Mouse (Mus musculus) G1E (cell line): ENCODE measurements around the gene Itk. TPM values are rescaled to one million over a fixed set of nuclear protein-coding genes. Genes with fewer than 3 reads are reported as not detected.

Source experiments
- ATAC-seq: 2 replicates; pipeline ENCODE4 v1.8.0; 2016; ENCODE audit warnings: mild to moderate bottlenecking; ENCODE audit not compliant: insufficient number of reproducible peaks, poor library complexity, low FRiP score, severe bottlenecking; ENCODE audit errors: extremely low read depth
- DNase-seq: peaks from one replicate; pipeline ENCODE4 v3.0.0; 2012; ENCODE audit warnings: low spot score
- H3K27me3 ChIP-seq: 2 replicates; pipeline ENCODE4 v1.6.1; 2012; ENCODE audit warnings: mild to moderate bottlenecking, low read length, inconsistent platforms; ENCODE audit not compliant: insufficient read depth
- H3K36me3 ChIP-seq: replicated peaks from 2 replicates; pipeline ENCODE3; 2012; ENCODE audit warnings: mild to moderate bottlenecking, inconsistent platforms
- H3K4me1 ChIP-seq: 2 replicates; pipeline ENCODE4 v1.6.1; 2012; ENCODE audit warnings: low read depth, low read length, inconsistent platforms, mixed read lengths; ENCODE audit not compliant: insufficient read depth
- H3K4me3 ChIP-seq: 2 replicates; pipeline ENCODE4 v1.5.1; 2012; ENCODE audit warnings: low read depth, mild to moderate bottlenecking, inconsistent platforms, low read length, moderate library complexity, mixed read lengths
- H3K9me3 ChIP-seq: replicated peaks from 2 replicates; pipeline ENCODE4 v1.6.1; 2012; ENCODE audit warnings: inconsistent platforms
- CTCF ChIP-seq: IDR thresholded peaks from 2 replicates; pipeline ENCODE4 v1.5.1; 2012; ENCODE audit warnings: low read depth, low read length, inconsistent platforms, mixed read lengths
- GATA1 ChIP-seq: IDR thresholded peaks from 2 replicates; pipeline ENCODE4 v1.6.1; 2012; ENCODE audit warnings: borderline replicate concordance, low read length, inconsistent platforms, mixed read lengths
- GATA2 ChIP-seq: IDR thresholded peaks from 2 replicates; pipeline ENCODE4 v1.6.1; 2012; ENCODE audit warnings: low read depth, low read length, inconsistent platforms, borderline replicate concordance
- POLR2AphosphoS5 ChIP-seq: IDR thresholded peaks from 2 replicates; pipeline ENCODE4 v1.6.1; 2012; ENCODE audit warnings: low read depth, low read length, inconsistent platforms; ENCODE audit not compliant: insufficient replicate concordance
- TAL1 ChIP-seq: conservative IDR thresholded peaks from 2 replicates; pipeline ENCODE4 v1.6.1; 2012; ENCODE audit warnings: low read depth, low read length, inconsistent platforms, mixed read lengths
- polyA plus RNA-seq: library from polyadenylated mRNA; stranded (reverse); fragments of >175 nt; gene quantifications from 2 replicates; pipeline ENCODE4 v1.2.3, GENCODE M21; 2012
- total RNA-seq, 2 experiments: library from RNA; stranded (forward) in 1 of 2; stranded (reverse) in 1 of 2; fragments of 200-1000 nt in 1 of 2; fragments of >200 nt in 1 of 2; fragmentation: Nextera tagmentation in 1 of 2; gene quantifications; 2 replicates each; pipeline ENCODE4 v1.2.3; 2014 to 2017

The Itk gene
- total and polyA plus RNA-seq, 3 experiments, result 0.05 to 1.1 (median 0.44) TPM

DNA sequence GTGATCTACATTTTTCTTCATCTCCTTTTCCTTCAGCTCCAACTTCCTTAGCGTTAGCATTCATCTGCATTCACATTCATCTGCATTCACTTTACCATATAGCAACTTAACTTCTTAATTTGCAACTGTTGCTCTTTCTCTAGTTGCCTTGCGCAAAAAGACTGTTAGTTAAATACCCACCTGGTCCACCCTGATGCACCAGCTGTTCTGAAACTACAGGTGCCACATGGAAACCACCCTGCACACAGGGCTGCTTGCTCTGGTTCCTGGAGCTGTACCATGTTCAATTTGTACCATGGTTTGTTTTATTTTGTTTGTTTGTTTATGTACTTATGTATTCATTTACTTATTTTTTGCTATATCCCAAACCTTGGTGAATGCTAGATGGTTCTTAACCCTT lies 6.4 kb upstream of the Itk start:
- H3K9me3 ChIP-seq, result no peaks in the 10 kb centered on the region
- DNase-seq (no peak), ATAC-seq (no peak)
- TF ChIP-seq GATA2 (no peak), CTCF (no peak), GATA1 (no peak), TAL1 (no peak), POLR2AphosphoS5 (no peak)
- no peaks in the 10 kb centered on the region for H3K36me3 ChIP-seq
- peaks cover 4% of the 10 kb centered on the region for H3K27me3 ChIP-seq
- H3K4me1 ChIP-seq, result no peaks in the 10 kb centered on the region
- H3K4me3 ChIP-seq, result no peak overlapping the region

DNA sequence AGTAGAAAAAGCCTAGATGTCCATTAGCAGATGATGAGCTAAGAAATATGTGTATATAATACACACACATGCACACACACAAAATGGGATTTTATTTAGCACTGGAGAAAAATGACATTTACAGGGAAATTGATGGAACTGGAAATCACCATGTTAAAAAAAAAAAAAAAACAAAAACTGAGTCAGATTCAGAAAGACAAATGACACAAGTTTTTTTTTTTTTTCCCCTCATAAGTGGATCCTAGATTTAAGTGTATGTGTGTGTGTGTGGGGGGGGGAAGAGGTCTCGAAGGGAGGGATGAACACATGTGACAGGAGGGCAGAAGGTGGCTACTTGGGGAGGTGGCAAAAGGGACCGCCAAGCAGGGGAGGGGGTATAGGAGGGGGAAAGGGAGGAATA lies 5.8 kb upstream of the Itk start:
- no peaks in the 10 kb centered on the region for H3K9me3 ChIP-seq
- no peak for TF ChIP-seq TAL1
- TF ChIP-seq GATA2, result no peak
- TF ChIP-seq GATA1, result no peak
- TF ChIP-seq CTCF, result no peak
- TF ChIP-seq POLR2AphosphoS5, result no peak
- H3K4me3 ChIP-seq, result no peak overlapping the region
- peaks cover 4% of the 10 kb centered on the region for H3K27me3 ChIP-seq
- no peaks in the 10 kb centered on the region for H3K4me1 ChIP-seq
- H3K36me3 ChIP-seq, result no peaks in the 10 kb centered on the region
- ATAC-seq (no peak), DNase-seq (no peak)

DNA sequence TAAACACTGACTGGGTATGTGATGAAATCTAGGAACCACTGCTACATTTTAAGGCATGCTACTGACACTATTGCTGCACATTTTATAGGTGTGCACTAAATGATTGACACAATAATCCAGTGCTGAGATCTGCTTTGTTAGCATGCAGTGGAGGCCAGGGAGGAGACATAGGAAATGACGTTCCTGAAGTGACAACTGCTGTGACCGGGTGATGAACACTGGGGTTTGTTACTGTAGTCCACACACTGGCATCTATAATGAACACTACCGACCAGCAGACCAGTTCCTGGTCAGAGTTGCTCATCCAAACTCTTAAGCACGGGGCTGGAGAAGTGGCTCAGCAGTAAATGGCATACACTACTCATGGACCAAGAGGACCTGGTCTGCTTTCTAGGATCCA lies 4.1 kb upstream of the Itk start:
- H3K4me1 ChIP-seq, result no peaks in the 10 kb centered on the region
- TF ChIP-seq TAL1, result no peak
- no peak for TF ChIP-seq POLR2AphosphoS5
- TF ChIP-seq CTCF, result no peak
- no peak for TF ChIP-seq GATA1
- no peak for TF ChIP-seq GATA2
- no peak for ATAC-seq

DNA sequence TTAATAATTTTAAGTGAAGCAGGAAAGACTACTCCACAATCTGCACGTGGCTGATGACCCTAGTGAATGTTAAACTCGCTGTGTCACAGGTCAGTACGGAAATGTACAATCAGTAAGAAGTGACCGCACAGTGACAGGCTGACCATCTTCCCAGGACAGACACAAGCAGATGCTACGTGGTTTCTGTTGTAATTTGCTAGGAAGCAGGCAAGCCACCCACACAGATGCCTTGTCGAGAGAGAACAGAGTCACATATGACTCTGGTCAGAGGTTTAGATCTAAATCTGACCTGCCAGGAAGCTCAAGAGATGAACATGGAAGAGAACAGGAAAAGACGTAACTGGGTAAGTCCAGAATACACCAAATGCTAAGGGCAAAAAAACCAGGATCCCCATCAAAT lies 3.6 kb upstream of the Itk start:
- Histone ChIP-seq H3K4me1 (no peaks in the 10 kb centered on the region), H3K9me3 (no peaks in the 10 kb centered on the region), H3K4me3 (no peak overlapping the region), H3K36me3 (no peaks in the 10 kb centered on the region), H3K27me3 (peaks cover 4% of the 10 kb centered on the region)
- ATAC-seq (no peak), DNase-seq (no peak)
- TF ChIP-seq GATA2 (no peak), POLR2AphosphoS5 (no peak), TAL1 (no peak), GATA1 (no peak), CTCF (no peak)

More for the DNA sequence above, 4.1 kb upstream of the Itk start:
- H3K27me3 ChIP-seq, result peaks cover 4% of the 10 kb centered on the region
- H3K9me3 ChIP-seq, result no peaks in the 10 kb centered on the region
- H3K36me3 ChIP-seq, result no peaks in the 10 kb centered on the region
- DNase-seq, result no peak
- no peak overlapping the region for H3K4me3 ChIP-seq

DNA sequence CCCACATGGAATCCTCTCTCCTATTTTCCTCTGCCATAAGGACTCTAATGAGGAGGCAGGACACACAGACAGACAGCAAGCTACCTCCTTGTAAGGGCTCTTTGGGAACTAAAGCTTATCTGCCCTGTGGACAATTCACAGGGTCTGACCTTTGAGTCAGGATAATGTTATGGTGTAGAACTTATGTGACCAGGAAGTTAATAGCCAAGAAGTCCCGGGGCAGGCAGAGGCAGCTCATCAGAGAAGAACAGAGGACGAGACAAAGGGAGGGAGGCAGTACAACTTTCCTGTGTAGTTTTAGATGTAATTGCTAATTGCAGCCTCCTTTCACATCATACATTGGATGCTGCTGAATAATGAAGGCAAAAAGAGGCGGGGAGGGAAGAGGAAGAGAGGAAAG lies 1.3 kb upstream of the Itk start:
- ATAC-seq, result no peak
- TF ChIP-seq CTCF (no peak), POLR2AphosphoS5 (no peak), GATA2 (no peak), TAL1 (no peak), GATA1 (no peak)
- H3K4me1 ChIP-seq, result no peaks in the 10 kb centered on the region
- H3K27me3 ChIP-seq, result no peaks in the 10 kb centered on the region; the same call in none of the 2 replicates
- no peak overlapping the region for H3K4me3 ChIP-seq
- H3K9me3 ChIP-seq, result no peaks in the 10 kb centered on the region
- H3K36me3 ChIP-seq, result no peaks in the 10 kb centered on the region
- DNase-seq, result no peak

DNA sequence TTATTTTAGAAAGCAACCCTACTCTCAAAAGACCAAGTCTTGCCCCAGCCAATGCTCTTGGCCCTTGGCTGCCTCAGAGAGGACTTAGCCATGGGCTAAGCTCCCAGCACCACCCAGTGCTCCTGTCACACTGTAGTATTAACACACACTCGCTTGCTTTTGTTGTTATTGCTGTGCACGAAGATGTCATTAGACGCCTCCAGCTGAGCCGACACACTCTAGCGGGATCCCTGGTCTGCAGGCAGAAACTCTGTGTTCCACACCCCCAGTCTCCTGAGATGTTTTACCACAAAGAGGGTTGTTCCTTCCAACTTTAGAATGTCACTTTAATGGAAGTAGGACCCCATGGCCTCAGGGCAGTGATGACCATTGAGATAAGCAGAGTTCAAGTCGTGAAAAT lies 877 bp downstream of the Itk start:
- no peaks in the 10 kb centered on the region for H3K36me3 ChIP-seq
- no peak for ATAC-seq
- DNase-seq, result no peak
- H3K4me1 ChIP-seq, result no peaks in the 10 kb centered on the region
- no peaks in the 10 kb centered on the region; the same call in none of the 2 replicates for H3K27me3 ChIP-seq
- TF ChIP-seq TAL1, result no peak
- no peak for TF ChIP-seq CTCF
- TF ChIP-seq GATA2, result no peak
- TF ChIP-seq GATA1, result no peak
- TF ChIP-seq POLR2AphosphoS5, result no peak
- H3K4me3 ChIP-seq, result no peak overlapping the region
- H3K9me3 ChIP-seq, result no peaks in the 10 kb centered on the region

DNA sequence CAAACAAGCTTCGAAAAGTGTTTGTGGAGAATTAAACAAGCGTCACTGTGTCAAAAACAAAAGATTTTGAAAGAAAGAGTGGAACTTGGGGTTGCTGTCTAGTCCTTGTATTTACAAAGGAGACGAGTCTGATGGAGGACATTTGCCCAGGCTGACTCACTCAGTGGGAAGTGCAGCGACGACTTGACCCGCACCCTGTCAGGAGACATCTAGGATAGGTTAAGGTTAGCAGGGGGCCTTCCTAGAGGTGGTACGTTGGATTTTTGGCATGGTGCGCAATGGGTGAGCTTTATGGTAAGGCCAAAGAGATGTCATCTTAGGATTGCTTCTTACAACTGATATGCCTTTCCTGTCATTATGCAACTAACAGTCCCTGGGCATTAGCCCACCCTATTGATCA lies 2.3 kb downstream of the Itk start:
- no peak overlapping the region for H3K4me3 ChIP-seq
- TF ChIP-seq GATA1 (no peak), GATA2 (no peak), POLR2AphosphoS5 (no peak), CTCF (no peak), TAL1 (no peak)
- ATAC-seq (no peak), DNase-seq (no peak)
- H3K27me3 ChIP-seq, result no peaks in the 10 kb centered on the region; the same call in none of the 2 replicates
- H3K4me1 ChIP-seq, result no peaks in the 10 kb centered on the region
- no peaks in the 10 kb centered on the region for H3K9me3 ChIP-seq
- no peaks in the 10 kb centered on the region for H3K36me3 ChIP-seq
